Mouse (Mus musculus) kidney, postnatal 25 days (tissue): Measurements from ENCODE around the gene Adamts15.
A peak's percentile ranks its signal among the peaks of the same experiment; 100 is the strongest.

Experiments
- DNase-seq, 2 experiments: peaks; one replicate each; pipeline ENCODE4 v3.0.0; 2021; ENCODE audit warnings: mixed read lengths in 2 of 2

Adamts15 gene

GRCm38 (mm10) chr9:30921261-30922103 lies 770 bp downstream of the Adamts15 start:
- DNase-seq = no peak

DNA sequence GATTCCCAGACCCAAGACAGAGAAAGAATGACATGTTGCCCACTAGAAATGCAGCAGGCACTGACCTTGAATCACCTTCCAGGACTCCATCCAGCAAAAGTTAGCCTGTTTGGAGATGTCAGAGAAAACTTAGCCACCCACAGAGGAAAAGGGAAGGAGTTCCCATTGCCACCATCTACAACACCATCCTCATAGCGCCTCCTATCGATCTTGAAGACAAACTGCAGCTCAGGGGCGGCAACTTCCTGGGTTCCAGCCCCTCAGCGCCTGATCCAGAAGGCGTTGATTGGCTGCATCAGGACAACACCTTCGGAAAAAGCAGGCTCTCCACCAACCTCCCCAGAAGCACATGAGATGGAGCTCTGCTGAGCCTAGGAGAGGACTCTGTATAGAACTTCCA lies 1.5 kb downstream of the Adamts15 start:
- DNase-seq = peak; percentile 52 to 72

GRCm38 (mm10) chr9:30919686-30920085 lies 2.6 kb downstream of the Adamts15 start:
- DNase-seq = peak; percentile 55 to 75

DNA sequence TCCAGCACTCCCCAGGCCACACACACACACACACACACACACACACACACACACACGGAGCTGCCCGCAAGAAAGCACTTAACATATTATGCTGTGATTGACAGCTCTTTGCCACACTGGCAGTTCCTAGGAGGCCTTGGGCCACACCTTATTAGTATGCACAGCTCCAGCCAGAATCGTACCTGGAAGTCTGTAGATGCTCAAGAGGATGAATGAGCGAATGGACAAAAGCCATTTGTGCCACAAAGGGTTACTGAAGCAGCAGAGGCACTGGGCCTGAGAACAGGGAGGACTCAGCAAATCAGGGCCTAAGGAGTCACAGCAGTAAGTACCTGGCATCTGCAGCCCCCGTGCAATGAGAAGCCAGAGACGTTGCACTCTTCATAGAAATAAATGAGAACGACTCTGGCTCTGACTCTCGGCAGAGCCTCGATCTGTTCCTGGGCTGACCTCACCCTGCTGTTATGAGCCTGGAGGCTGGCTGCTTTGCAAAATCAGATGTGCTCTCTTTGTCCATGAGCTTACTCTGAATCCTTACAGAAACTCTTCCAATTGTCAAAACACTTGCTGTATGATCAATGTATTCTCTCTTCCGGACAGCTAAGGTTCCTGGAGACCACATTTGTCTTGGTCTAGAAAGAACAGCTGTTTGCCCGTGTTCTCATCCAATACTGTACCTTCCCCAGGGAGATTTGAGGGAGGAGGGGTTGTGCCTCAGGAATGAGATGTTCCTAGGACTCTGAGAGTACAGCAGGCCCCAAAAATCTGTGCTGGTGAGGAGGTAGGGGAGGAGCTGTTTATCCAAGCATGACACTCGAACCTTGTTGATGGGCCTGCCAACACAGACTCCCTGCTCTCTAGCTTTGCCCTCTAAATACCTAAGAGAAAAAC lies 3.5 kb downstream of the Adamts15 start:
- DNase-seq = peak; percentile 34 to 55

DNA sequence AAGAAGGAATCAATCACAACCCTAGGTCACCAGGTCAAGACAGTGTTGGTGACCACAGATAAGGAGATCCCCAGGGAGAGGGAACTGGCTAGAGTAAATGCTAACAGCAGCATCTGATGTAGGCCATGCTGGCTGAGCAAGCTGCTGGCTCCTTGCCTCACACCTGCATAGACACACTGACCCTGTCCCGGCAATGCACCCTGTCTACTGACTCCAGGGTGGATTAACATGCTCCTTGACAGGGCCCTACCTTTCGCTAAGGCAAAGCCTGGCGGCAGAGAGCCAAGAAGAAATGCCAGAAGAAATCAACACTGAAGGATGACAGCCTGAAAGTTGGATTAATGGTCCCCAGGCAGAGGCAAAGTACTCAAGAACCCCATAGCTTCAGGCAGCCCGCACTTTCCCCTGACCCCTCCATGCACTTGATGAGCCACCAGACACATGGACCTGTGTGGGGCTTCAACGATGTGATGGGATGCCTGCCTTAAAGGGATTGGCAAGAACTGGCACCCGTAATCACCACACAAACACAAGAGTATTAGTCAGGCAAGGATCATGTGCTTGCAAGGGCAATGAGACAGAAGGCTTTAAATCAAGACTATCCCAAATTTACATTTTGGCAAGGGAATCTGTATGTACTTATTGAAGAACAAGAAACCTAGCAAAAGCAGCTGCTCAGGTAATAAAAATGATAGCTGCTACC lies 5.8 kb downstream of the Adamts15 start:
- peak; percentile 67 to 76 for DNase-seq

DNA sequence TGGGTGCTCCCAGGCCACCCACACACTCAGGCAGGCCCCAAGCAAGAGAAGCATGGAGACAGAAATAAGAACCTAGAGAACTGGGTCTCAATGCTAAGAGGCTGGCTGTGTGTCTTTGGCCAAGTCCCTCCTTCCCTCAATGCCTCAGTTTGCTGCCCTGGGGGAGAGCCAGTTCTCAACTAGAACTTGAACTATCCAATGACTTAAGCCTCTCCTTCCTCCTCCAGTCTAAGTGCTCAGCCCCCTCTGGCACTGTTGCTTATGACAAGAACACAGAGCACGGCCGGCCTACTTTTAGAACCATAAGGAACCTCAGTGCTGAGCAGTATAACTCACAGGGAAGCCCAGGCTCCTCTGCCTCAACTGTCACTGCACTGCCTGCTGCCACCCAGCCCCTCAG lies 8.0 kb downstream of the Adamts15 start:
- DNase-seq = no peak

DNA sequence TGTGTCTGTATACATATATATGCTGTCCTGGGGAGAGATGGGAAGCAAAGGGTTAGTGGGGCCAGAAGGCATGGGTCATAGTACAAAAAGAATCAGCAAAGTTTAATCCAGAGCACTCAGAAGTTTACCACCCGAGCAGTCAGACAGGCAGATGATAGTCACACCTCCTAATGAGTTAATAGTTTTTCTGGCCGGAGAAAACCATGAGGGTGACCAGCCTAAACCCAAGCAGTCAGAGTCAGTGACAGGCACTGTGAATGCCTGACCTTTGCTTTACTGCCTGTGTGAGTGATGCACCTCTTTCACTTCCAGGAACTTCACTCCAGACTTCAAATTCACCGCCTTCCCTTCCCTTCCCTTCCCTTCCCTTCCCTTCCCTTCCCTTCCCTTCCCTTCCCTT lies 8.8 kb downstream of the Adamts15 start:
- DNase-seq = peak; percentile 52 to 73

GRCm38 (mm10) chr9:30912161-30912560 lies 10.1 kb downstream of the Adamts15 start:
- DNase-seq = peak; percentile 24 to 56

DNA sequence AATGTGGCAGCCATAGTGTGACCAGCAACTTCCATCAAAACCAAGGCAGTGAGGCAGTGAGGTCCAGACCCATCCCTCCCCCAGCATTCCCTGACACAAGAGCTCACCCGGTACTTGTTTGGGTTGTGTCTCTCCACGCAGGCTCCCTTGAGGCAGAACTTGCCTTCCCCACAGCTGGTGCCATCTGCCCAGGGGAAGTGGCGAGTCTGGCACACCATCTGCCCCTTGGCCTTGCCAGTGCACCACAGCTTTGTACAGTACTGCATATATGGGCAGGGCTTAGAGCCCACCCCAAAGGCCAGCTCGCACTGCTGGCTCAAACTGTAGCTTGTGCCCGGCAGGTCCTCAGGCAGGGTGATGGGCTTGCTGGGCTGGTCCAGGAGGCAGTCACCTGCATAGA lies 11.8 kb downstream of the Adamts15 start:
- DNase-seq = no peak

- DNase-seq = peak; percentile 20 to 67
Observed at GRCm38 (mm10) chr9:30908973-30909372, 13.3 kb downstream of the Adamts15 start.

DNA sequence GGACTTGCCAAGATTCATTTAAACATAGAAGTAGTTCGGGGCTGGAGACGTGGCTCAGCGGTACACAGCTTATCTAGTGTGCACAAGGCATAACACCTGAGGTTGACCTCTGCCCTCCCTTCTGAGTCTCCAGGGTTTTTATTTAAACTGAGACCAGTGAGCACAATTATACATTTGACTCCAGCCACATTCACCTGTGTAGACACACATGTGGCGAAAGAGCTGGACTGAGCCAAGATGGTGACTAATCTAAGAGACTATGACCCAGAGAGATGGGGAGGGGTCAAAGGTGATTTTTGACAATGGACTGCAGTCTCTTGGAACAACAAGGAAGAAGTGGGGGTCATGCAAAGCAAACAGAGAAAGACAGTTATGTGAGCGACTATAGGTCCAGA lies 14.0 kb downstream of the Adamts15 start:
- no peak for DNase-seq

DNA sequence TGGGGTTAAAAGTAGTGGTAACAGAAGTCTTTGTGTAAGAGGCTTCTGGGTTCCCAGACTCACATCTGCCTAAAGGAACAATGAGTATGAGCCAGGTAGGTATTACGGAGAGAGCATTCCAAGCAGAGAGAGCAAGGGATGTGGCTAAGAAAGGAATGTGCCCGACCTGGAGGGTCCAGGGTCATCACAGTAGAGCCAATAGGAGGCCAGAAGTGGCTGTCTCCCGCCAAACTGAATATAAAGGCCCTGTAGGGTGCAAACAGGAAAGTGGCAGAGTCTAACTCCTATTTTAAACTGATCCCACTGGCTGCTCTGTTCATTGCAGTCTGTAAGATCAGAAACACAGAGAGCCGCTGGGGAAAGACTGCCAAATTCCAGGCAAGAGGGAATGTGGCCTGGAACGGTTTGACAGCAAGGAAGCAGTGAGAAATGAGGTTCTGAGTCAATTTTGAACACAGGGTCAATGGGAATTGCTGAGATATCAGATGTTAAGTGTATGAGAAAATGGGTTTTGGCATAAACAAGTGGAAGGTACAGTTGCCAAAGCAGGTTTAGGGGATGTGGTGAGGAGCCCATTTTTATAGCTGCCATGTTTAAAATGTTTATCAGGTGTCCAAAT lies 14.5 kb downstream of the Adamts15 start:
- no peak for DNase-seq

DNA sequence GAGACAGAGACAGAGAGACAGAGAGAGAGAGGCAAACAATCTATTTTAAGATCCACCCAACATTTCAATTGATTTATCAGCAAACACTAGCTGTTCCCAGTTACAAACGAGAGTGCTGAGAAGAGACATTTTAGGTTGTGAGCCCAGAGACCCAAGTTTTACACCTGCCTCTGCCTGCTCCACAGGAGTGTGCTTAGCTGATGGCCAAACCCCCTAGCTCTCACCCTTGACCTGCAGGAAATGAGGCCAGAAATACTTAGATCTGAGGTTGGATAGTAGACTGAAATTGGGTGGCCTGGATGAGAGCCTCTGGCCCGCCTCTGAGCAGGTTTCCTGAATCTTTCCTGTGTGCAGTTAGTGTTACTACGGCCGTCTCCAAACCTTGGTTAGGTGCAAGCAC lies 15.8 kb downstream of the Adamts15 start:
- no peak for DNase-seq

GRCm38 (mm10) chr9:30905861-30906260 lies 16.4 kb downstream of the Adamts15 start:
- DNase-seq = peak in 1 of 2 experiments; percentile 41

DNA sequence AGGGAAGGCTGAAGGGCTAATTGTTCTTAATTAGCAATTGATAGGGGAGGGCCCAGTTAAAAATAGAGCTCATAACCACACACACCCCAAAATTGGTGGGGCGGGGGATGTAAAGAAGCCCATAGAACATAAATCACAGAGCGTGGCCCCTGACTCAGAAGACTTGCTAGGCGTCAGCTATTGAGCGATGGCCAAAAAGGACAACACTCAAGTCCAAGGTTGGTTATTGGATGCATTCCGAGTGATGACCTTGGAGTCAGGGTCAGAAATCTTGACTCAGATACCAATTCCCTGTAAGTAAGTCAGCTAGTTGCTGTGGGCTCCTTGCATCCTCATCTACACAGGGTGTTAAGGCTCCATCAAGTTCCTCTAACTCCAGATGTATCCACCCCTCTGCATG lies 19.0 kb downstream of the Adamts15 start:
- DNase-seq = no peak

DNA sequence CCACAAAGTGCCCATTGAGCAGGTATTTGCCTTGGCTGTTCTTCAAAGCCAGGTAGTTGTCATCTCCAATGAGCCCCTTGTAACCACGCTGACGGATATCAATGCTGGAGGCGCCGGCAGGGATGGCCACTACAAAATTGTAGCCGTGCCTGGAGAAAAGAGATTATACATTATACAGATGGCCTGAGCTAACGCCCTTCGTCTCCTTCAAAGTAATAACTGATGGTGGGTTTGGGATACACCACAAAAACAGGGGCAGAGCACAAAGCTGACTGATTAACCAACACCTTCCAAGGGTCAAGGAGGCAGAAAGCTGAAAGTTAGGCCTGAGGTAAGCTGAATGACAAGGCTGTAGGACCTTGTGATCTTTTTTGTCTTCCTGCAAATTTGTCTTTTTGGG lies 19.6 kb downstream of the Adamts15 start:
- peak in 1 of 2 experiments; percentile 21 for DNase-seq

GRCm38 (mm10) chr9:30902152-30902551 lies 20.1 kb downstream of the Adamts15 start:
- peak in 1 of 2 experiments; percentile 59 for DNase-seq

DNA sequence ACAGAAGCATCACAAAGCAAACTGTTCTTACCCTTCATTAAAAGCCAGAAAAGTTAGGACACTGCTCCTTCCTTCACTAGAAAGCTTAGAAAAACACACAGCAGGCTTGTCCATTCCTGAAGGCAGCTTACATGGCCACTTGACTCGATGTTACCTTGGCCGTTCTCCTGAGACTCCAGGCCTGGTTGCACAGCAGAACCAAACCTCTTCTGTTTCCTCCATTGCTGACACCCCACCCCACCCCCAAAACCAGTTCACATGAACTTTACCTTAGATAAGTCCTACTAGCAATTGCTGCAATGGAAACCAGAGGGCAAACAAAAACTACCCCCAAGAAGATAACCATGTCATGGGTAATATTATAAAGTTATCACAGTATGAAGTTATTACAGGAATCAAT lies 25.1 kb downstream of the Adamts15 start:
- DNase-seq = no peak

- DNase-seq = peak; percentile 96
Observed at GRCm38 (mm10) chr9:30896752-30897151, 25.5 kb downstream of the Adamts15 start.

DNA sequence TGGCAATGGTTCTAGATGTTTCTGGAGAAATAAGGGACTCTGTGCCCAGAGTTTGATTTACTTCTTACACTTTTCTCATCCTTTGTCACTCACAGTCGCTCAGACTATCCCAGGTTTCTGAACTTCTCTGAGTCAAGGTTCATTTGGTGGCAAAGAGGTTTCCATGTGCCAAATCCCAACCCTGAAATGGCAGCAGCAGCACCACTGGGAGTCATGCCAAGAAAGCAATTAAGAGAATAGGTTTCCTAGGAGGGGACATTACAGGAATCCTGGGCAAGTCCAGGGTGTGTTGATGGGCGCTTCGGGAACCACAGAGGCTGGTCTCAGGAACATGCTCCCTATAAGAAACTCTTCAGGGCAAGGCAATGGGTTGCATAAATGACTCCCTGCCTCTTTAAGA lies 26.6 kb downstream of the Adamts15 start:
- DNase-seq = peak; percentile 46 to 52

DNA sequence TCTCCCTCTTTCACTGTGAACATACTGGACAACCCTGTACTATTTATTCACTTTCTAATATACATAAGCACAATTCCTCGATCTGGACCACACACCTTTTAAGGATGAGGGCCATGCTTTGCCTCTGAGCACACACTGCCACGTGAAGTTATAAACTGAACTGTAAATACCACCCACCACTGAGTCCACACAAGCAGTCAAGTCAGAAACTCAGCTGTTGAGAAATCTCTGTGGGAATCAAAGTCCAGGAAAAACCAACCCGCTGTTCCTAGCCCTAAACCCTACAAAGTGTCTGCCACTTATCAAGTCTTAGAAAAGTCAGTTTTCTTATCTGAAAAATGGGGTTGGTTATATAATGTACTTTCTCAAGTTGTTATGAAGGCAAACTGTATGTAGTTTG lies 36.0 kb downstream of the Adamts15 start:
- no peak for DNase-seq

- DNase-seq = peak in 1 of 2 experiments; percentile 36
Observed at GRCm38 (mm10) chr9:30880553-30880952, 41.7 kb downstream of the Adamts15 start.

DNA sequence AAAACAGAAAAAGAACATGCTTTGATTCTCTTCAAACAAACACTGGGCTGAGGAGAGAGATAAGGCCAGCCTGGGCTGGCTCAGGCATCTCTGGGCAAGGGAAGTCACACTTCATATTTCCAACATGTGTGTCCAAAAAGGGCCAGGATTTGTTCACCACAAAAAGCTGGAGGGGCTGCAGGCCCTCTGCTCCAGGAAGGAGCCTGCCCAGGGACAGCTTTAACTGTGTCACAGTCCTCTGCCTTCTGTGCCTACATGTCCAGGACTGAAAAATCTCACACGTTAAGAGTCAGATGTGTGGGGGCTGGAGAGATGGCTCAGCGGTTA lies 42.3 kb downstream of the Adamts15 start:
- DNase-seq = no peak
